Mouse (Mus musculus): ENCODE measurements around the gene Celf6.

The Celf6 gene

DNA sequence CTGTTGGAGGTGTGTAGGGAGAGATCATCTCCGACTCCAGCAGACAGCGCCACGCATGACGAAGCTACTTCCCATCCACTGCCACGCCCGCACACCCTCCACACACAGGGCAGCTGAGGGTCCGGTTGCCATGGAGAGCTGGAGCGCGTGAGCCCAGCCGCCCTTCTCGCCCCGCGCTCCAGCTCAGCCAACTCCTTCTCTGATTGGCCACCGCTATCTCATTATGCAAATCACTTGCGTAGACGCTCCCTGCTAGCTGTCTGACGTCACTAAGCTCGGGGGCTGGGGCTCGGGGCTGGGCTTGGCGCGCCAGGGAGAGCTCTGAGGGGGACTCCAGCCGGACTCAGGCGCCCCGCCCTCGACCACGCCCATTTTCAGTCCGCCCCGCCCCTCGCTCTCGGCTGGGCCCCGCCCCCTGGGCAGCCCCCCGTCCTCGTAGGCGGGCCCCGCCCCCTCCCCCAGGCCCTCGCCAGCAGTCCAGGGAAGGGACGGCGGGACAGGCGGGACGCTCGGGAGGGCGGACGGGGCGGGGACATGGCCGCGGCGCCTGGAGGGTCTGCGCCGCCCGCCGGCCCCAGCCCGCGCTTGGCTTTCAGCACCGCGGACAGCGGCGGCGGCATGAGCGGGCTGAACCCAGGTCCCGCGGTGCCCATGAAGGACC lies at the start of gene Celf6:
TSS of gene Celf6 (plus strand) at position 74 of the 661 bp plus-strand sequence.
- no peak for DNase-seq (ENCODE audit: extremely low read depth, insufficient read length, low spot score)

DNA sequence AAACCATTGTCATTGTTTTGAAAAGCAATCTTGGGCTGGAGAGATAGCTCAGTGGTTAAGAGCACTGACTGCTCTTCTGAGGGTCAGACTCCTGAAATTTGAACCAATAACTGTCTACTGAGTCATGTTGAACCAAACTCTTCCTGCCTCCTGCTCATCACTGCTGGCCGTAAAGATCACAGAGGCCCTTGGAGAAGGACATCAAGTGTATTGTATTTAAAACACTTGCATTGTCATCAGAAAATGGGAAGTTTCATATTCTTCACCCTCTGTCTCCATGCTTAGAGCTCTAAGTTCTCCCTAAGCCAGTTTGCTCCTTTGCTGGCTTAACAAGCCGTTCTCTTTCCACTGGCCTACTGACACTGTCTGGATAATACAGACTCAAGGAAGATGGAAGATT lies 49.4 kb upstream of the Celf6 start:
- no peak for DNase-seq (ENCODE audit: extremely low read depth, insufficient read length, low spot score)

DNA sequence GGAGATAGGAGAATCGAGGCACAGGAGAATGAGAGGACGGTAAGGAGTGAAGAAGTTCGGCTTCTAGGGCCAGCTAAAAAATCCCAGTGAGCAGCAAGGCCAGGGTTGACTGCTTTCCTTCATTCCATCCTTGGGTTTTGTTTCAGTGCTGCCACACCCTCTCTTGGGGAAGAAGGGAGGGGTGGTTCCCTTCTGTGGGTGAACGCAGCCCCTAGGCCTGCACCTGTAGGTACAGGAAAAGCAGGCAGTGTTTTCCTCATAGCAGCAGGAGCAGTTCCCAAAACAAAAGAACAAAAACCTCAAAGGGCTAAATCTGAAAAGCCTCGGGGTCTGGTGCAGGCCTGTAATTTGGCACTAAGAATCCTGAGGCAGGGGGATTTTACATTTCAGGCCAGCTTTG lies 46.1 kb upstream of the Celf6 start:
- no peak for DNase-seq (ENCODE audit: extremely low read depth, insufficient read length, low spot score)

DNA sequence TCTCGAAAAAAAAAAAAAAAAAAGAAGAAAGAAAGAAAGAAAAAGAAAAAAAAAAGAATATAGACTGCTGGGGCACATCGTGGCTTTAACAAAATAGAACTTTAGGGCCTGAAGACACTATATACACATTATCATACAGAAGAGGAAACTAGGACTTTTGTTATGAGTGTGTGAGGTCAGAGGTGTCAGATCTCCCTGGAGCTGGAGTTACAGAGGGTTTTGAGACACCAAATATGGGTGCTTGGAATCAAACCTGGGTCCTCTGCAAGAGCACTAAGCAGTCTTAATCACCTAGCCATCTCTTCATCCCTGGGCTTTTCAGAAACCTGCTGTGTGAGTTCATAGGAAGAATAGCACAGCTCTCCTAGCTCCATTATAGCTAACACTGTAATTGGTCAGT lies 44.3 kb upstream of the Celf6 start:
- no peak for DNase-seq (ENCODE audit: extremely low read depth, insufficient read length, low spot score)

DNA sequence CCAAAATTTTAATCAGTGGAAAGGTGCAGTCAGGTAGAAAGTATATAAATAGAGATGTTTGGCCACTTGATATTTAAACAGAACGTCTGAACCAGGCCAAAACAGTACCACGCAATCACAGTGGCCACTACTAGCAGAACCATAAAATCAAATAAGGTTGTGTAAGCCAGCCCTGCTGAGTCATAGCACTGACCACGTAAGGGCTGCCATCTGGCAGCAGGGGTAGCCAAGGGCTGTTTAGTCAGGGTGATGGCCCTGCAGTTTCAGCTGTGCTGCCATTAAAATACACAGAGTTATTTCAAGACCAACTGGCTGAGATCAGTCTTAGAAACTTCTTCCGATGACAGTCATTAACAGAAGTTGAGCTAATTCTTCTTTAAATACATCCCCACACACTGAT lies 43.8 kb upstream of the Celf6 start:
- DNase-seq (ENCODE audit: extremely low read depth, insufficient read length, low spot score): peak; percentile 66

DNA sequence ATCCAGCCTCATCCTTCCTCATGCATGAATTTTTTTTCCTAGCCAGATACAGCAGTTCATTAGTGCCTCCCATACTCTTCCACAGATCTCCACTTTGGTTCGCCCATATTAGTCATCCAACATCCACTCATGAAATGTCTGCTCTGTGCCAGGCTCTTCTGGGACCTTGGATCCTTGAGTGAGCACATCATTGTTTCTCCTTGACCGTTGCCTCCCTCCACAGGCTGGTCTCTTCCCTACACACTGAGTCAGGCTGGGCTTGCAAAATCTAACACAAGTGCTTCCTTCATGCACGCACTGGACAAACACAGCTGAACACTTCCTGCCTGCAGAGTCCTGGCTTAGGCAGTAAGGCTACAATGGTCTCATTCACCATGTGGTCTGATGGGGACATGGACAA lies 40.1 kb upstream of the Celf6 start:
- peak; percentile 68 for DNase-seq (ENCODE audit: extremely low read depth, insufficient read length, low spot score)

DNA sequence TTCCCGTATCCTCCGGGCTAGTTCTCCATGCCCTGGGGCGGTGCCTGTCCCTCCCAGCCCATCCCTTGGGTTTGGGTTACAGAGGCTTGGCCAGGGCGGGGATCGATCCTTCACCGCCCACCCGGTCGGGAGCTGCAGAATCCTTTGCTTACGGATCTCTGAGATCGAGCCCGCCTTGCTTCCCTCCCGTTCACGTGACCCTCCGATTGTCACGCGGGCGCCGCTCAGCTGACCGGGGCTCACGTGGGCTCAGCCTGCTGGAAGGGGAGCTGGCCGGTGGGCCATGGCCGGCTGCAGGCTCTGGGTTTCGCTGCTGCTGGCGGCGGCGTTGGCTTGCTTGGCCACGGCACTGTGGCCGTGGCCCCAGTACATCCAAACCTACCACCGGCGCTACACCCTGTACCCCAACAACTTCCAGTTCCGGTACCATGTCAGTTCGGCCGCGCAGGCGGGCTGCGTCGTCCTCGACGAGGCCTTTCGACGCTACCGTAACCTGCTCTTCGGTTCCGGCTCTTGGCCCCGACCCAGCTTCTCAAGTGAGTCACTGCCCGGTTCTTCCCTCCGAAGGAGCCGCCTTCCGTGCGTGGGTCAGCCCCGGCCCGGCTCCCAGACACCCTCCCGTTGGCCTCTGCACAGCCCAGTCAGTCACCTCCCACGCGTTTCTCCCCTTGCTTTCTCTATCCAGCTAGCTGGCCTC lies 38.1 kb upstream of the Celf6 start, which contains the start of the genes Hexa and Tmem202:
TSS of gene Hexa (plus strand) at position 100 of the 697 bp plus-strand sequence.
TSS of gene Tmem202 (minus strand) at position 407 of the 697 bp plus-strand sequence.
- DNase-seq (ENCODE audit: extremely low read depth, insufficient read length, low spot score): peak; percentile 11

DNA sequence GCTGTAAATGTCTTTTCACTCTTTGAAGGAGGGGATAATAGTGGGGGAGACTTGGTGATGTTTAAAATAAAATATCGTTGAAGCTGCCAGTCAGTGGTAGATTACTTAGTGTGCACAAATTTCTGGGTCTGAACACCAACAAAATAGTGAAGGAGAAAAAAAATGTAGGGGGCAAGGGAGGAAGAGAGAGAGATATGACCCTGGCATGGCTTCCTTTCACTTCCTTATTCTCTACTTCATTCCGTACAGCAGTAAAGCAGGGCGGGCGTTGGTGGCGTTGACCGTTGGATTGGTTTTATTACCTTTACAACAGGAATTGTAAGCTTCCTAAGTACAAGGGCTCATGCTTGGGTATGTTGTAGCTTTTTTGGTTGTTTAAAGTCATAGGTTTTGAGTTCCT lies 36.1 kb upstream of the Celf6 start:
- DNase-seq (ENCODE audit: extremely low read depth, insufficient read length, low spot score): no peak

DNA sequence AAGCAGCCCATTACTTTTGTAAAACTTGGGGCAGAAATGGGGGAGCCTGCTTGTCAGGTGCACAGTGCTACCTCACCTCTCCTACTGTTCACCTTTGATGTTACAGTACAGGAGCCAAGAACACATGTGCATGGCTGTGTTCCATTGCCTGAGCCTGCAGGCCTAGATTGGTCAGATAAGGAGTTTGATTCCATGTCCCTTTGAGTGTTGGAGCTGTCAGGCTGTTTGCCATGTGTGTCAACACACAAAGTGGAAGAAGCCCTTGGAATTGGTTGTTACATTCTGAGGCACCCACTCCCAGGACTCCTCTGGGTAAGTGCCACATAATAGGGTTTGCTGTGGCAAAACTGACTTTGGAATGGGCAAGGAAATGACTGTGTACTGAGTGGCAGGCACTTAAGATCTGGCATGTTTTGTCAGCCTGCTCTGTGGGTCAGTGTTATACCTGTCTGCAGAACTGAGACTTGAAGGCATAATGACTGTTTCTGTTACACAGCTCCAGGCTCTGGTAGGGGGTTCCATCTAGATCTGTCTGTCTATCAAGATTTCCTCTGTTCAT lies 34.9 kb upstream of the Celf6 start:
- DNase-seq (ENCODE audit: extremely low read depth, insufficient read length, low spot score): no peak

DNA sequence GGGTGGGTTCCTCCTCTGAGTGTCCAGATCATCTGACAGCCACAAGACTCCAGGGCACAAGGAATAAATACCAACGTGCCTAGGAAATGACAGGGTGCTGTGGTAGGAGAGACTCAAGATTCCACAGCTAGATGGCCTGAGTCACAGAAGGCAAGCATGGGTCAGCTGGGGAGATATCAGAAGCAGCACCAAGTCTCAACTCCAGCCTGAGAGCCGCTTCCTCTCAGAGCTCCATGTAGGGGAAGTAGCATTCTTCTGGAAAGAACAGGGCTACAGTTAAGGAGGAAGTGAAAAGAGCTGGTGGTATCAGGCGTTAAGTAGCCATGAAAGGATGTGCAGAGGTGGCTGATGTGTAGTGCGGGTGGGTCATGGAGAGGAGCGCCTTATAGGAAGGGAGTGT lies 33.0 kb upstream of the Celf6 start:
- no peak for DNase-seq (ENCODE audit: extremely low read depth, insufficient read length, low spot score)

DNA sequence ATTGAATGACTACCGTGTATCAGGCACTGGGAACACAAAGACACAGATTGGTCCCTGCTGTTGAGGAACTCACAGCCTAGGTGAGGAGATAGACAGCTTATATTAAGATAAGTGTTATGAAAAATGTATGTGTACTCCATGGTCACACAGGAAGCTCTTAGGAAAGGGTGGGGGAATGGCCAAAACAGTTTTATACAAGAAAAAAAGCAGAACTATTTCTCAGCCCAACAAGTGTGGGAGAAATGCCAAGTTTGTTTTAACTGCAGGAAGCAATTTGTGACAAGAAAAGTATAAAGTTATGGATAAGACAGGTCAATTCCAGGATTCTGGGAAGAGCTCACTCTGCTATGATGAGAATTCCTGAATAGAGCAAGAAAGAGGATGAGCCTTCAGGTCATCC lies 29.8 kb upstream of the Celf6 start:
- no peak for DNase-seq (ENCODE audit: extremely low read depth, insufficient read length, low spot score)

DNA sequence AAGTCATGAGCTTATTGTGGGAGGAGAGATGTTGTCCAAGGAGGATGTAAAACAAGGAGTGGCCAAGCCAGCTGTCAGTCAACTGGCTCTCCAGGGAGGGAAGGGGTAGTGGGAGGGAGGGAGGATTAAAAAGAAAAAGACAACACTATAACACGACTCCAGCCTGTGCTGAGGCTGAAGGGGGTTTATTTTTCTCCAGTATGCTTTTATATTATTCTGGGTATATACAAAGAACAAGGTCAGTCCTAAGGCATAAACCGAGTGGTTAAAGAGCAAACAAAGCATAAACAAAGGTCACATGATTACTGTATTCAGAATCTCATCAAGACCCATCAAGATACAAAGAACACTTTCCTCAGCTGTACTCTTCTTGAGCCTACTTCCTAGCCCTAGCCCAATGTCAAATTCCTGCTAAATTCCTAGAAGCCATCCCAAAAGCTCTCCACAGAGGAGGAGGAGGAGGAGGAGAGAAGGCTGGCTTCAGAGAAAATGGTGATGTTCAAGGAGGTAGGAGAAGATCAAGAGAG lies 28.7 kb upstream of the Celf6 start:
- DNase-seq (ENCODE audit: extremely low read depth, insufficient read length, low spot score): no peak

DNA sequence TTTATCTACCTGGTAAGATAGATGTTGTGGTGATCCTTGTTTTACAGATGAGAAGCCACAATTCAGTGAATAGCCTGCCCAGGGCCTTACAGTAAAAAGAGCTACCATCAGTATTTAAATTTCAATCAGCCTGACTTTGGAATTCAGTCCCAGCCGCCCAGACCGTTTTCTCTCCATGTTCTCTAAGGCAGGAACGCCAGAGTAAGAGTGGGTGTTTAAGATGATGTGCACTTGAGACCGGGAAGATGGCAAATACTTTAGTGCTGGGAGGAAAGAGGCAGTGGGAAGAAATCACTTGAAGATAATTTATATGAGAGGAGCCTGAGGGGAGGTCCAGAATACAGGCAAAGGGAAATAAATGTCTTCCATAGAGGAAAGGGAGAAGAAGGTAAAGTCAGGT lies 27.6 kb upstream of the Celf6 start:
- DNase-seq (ENCODE audit: extremely low read depth, insufficient read length, low spot score): no peak

DNA sequence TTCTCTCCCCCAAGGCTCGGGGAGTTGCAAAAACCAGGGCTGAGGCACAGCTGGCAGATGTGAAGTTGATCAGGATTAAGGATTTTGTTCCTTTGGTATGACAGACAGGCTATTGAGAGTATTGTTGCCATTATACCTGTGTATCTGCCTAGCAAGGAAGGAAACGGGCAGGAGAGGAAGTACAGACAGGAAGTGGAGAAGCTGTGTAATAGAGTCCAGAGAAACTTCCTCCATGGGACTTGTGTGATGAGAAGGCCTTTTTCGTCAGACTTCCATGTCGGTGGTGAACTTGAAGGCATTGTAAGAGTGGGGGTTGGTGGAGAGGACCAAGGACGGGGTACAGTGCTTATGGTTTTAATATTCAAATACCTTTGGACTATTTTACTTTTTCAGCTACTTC lies 26.7 kb upstream of the Celf6 start:
- no peak for DNase-seq (ENCODE audit: extremely low read depth, insufficient read length, low spot score)

DNA sequence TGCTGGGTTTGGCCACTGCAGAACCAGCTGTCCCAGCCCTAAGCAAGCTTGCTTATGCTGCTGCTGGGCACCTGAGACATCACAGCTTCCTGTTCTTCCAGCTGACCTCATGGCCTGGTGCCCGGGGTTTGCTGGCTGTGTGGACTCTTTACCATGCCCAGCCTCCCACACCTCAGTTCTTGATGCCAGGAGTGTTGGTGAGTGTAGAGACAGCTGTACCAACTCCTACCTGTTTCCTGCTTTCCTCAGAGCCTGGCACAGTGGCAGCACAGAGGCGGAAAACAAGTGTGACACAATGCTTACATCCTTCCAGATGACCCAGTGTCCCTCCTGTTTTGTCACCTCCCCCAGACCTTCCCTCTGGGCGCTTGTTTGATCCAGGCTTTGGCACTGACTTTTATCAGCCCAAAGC lies 26.1 kb upstream of the Celf6 start:
- peak; percentile 17 for DNase-seq (ENCODE audit: extremely low read depth, insufficient read length, low spot score)

DNA sequence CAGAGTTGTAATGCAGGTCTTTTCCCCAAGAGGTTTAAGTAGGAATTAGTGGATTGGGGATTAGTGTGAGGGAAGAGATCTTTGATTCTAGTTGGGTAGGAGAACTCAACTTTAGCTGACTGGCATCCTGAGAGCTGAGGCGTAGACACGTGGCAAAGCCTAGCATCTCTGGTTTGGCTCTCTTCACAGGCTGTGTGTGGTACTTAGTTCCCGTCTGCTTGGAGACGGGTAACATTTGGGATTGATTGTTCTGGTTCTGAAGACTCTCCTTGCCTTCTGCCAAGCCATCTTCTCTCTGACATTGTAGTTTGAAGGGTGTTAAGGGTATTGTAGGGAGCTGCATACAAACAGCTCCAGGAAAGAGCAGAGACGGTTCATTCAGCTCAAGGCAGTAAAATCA lies 25.1 kb upstream of the Celf6 start:
- no peak for DNase-seq (ENCODE audit: extremely low read depth, insufficient read length, low spot score)

DNA sequence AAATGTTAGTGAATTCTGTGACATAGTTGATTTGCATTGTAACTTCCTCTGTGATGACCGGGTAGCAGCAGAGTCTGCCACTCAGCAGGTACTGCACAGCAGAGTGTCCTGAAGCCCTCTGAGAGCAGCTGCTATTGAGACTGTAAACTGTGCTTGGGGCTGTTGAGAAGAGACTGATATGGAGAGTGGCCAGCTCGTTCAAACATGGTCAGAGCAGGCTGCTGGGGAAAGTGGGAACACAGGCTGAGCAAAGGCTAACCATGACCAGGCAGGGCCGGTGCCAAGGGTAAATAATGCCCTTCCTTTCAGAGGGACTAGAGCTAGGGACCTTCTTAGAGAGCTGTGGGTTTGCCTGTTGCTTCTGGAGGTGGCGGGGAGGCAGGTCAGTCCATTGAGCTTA lies 24.0 kb upstream of the Celf6 start:
- DNase-seq (ENCODE audit: extremely low read depth, insufficient read length, low spot score): no peak

DNA sequence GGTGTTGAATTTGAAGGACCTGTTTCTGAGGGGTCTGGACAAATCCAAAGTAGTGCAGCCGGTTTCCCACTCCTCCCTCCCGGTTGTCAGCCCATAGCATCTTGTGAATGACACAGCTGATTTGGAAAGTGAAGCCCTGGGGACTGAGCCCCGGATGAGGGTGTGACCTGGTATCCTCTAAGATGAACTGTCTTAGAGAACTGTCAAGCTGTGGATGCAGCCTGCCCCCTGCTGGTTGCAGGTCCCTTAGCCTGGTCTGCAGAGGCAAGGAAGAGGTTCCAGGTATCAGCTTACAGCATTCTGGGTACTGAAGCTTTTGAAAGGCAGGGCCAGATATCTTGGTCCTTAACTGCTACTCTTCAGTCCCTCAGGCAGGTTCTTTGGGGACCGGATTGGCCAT lies 12.1 kb upstream of the Celf6 start:
- DNase-seq (ENCODE audit: extremely low read depth, insufficient read length, low spot score): peak; percentile 60

DNA sequence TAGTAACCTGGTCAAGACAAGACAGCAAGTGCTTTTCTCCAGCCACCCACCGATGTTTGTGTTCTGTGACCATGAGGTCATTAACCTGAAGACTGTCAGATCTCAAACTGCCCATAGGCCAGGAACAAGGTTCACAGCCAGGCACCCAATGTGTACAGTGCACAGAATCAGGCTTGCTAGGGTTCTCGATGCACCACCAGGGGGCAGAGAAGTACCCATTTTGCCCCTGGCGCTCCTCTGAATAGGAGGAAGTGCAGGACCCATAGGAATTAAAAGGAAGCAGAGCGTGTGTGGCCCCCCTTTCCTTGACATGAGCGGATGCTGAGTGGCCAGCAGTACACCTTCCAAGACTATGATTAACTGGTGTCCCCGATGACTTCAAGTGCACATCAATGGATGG lies 10.6 kb upstream of the Celf6 start:
- DNase-seq (ENCODE audit: extremely low read depth, insufficient read length, low spot score): no peak

DNA sequence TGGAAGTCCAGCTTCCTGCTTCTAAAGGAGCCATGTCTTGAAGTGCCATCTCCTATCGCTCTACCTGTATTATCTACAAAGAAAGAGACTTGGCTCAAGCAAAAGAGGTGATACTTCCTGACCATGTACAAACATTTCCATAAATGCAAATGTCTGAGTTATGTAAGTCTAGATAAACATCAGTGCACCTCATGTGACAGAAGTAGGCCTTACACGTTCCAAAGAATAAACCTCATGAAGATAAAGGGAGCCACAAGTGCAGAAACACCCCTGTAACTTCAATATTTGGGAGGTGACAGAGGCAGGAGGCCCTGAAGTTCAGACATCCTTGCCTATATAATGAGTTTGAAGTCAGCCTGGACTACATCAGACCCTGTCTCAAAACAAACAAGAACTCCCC lies 5.9 kb upstream of the Celf6 start:
- no peak for DNase-seq (ENCODE audit: extremely low read depth, insufficient read length, low spot score)

DNA sequence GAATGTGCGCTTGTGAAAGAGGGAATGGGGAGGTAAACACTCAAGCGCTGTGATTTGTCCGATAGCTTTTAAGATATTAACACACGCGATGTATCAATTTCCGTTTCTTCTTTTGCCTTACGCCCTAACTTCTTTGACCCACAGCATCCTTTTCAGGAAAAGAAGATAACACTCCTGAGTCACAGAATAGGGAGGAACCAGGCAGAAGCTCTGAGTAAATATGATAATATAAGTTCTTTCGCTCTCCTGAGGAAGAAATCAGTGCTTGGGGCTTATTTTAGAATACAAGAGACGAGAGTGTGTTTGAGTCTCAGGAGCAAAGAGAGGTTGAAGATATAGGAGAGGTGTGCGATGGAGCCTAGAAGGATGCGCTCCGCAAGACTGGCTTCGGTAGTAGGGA lies 316 bp upstream of the Celf6 start:
- DNase-seq (ENCODE audit: extremely low read depth, insufficient read length, low spot score): no peak

DNA sequence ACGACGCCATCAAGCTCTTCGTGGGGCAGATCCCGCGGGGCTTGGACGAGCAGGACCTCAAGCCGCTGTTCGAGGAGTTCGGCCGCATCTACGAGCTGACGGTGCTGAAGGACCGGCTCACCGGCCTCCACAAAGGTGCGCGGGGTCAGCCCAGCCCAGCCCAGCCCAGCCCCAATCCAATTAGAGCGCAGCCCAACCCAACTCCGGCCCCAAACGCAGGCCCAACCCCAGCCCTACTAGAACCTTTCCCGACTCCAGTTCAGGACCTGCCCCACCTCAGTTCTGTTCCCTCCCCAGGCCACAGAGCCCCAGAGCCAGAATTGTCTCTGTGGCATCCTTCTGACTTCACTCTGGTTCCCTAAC lies 769 bp downstream of the Celf6 start:
- DNase-seq (ENCODE audit: extremely low read depth, insufficient read length, low spot score): no peak
